Mouse (Mus musculus) mouse trophoblast stem cell (cell line): ENCODE results near the gene Pglyrp4.
"Not testable (repeated sequence)": the region's sequence is repeated elsewhere in the genome, so short reads cannot be mapped to it uniquely, and the experiment has no call there.

ENCODE experiments used
- in situ Hi-C, 2 experiments: fragments of 300-500 bp; cut with MseI, MboI; formaldehyde crosslinking; loops; 2 replicates in 1 of 2; 3 replicates in 1 of 2; pipeline ENCODE4 v1.15.1; 2025

Pglyrp4 gene

GRCm38 (mm10) chr3:90726606-90727005 lies at the start of gene Pglyrp4:
Pglyrp4 (plus strand) TSS chr3:90726906.
- in situ Hi-C loops, result no loop called here

- in situ Hi-C loops, result no loop called here
Observed at GRCm38 (mm10) chr3:90678656-90679055, 48.0 kb upstream of the Pglyrp4 start.

- in situ Hi-C loops, result no loop called here
Observed at GRCm38 (mm10) chr3:90683929-90684328, 42.8 kb upstream of the Pglyrp4 start.

GRCm38 (mm10) chr3:90686835-90687234 lies 39.9 kb upstream of the Pglyrp4 start:
- in situ Hi-C loops, result no loop called here

- in situ Hi-C loops, result no loop called here
Observed at GRCm38 (mm10) chr3:90693496-90693895, 33.2 kb upstream of the Pglyrp4 start.

GRCm38 (mm10) chr3:90695613-90696012 lies 31.1 kb upstream of the Pglyrp4 start, which contains the start of gene S100a9:
S100a9 (minus strand) TSS chr3:90695721.
- in situ Hi-C loops, result no loop called here

- in situ Hi-C loops, result no loop called here
Observed at GRCm38 (mm10) chr3:90702244-90702643, 24.5 kb upstream of the Pglyrp4 start.

GRCm38 (mm10) chr3:90708523-90709202 lies 18.0 kb upstream of the Pglyrp4 start:
- in situ Hi-C loops, result loop anchor here (5.0 kb wide), 2 partner anchors 41 to 46 kb away; partner anchors contain the start of gene S100a8 (in 1 of the 2)

- in situ Hi-C loops, result loop anchor here (5.0 kb wide), 2 partner anchors 43 to 48 kb away; partner anchors contain the start of gene S100a8 (in 1 of the 2)
Observed at GRCm38 (mm10) chr3:90709591-90710460, 16.9 kb upstream of the Pglyrp4 start.

- in situ Hi-C loops, result no loop called here
Observed at GRCm38 (mm10) chr3:90749658-90750057, 23.0 kb downstream of the Pglyrp4 start.

GRCm38 (mm10) chr3:90777776-90778175 lies 51.1 kb downstream of the Pglyrp4 start, which contains the start of gene Gm5849:
Gm5849 (minus strand) TSS chr3:90777876.
- in situ Hi-C loops, result not testable (repeated sequence)
